Mouse (Mus musculus) liver, adult 2 months (tissue): ENCODE results near the gene Wap.

Experiments used
- CTCF ChIP-seq: fragments of 200-500 bp; IDR thresholded peaks from 2 replicates; pipeline ENCODE4 v1.5.1; 2011; ENCODE audit warnings: low read depth, low read length, control low read depth
- POLR2A ChIP-seq: fragments of 200-500 bp; IDR thresholded peaks from 2 replicates; pipeline ENCODE4 v1.6.1; 2011; ENCODE audit warnings: low read length, control low read depth; ENCODE audit not compliant: insufficient read depth; ENCODE audit errors: extremely low read depth

DNA sequence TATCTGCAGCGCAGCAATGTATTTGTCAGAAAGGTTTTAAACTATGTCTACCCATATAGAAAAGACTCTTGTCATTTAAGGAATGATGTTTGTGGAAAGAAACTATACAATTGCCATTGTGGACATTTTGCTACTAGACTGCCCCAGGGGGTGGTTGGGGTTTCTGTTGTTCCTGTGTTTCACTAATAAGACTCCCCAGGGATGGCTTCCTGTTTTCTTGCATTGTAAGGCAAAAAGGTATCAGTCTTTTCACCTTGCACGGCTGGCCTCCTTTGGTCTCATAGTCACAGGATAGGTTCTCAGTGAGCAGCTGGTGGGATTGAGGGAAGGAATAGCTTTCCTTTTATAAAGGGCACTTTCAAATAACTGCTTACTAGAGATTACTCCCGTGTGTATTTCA, 46.3 kb upstream of the Wap start:
- TF ChIP-seq POLR2A (no peak), CTCF (no peak)
